Mouse (Mus musculus) lung, adult 2 months (tissue): Measurements from ENCODE around the gene Myom3.

Experiments
- CTCF ChIP-seq: fragments of 200-500 bp; IDR thresholded peaks from 2 replicates; pipeline ENCODE4 v1.5.1; 2011; ENCODE audit warnings: mild to moderate bottlenecking, low read length, control low read depth; ENCODE audit not compliant: insufficient read depth
- POLR2A ChIP-seq: fragments of 200-500 bp; IDR thresholded peaks from 2 replicates; pipeline ENCODE4 v1.6.1; 2011; ENCODE audit warnings: low read depth, mild to moderate bottlenecking, control low read depth, low read length, borderline replicate concordance; ENCODE audit errors: extremely low read depth

DNA sequence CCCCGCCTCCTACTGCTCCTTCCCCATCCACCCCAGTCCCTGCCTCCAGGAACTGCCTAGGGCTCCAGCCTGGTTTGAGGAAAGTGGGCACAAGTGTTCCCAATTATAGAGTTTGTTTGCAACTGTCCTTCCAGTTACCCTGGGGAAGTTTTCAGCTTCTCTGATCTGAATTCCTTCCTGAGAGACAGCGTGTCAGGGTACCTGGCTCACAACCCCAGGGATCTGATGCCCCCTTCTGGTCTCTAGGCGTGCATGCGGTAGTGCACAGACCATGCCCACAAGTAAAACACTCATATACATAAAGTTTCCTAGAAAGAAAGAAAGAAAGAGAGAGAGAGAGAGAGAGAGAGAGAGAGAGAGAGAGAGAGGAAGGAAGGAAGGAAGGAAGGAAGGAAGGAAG, 1.2 kb upstream of the Myom3 start:
- TF ChIP-seq CTCF (peak; percentile 37; the same call in 1 of the 2 replicates), POLR2A (no peak)
